Mouse (Mus musculus) CH12.LX (cell line): ENCODE results near the gene Gm498. TPM values are rescaled to one million over a fixed set of nuclear protein-coding genes. Genes with fewer than 3 reads are reported as not detected.

Experiments used
- DNase-seq: peaks from one replicate; pipeline ENCODE4 v3.0.0-alpha.2; 2013; ENCODE audit errors: extremely low read depth
- H3K27ac ChIP-seq: 2 replicates; pipeline ENCODE4 v1.5.1; 2012; ENCODE audit warnings: low read depth, mild to moderate bottlenecking, control low read depth, moderate library complexity; ENCODE audit not compliant: insufficient read depth
- H3K27me3 ChIP-seq: replicated peaks from 2 replicates; pipeline ENCODE3; 2012; ENCODE audit warnings: inconsistent platforms
- H3K36me3 ChIP-seq, 2 experiments: replicated peaks in 1 of 2; 2 replicates each; pipeline versions ENCODE3 to v1.6.1; 2012; ENCODE audit warnings: inconsistent platforms in 1 of 2, low read length in 1 of 2, mild to moderate bottlenecking in 1 of 2, mixed read lengths in 1 of 2, moderate library complexity in 1 of 2; ENCODE audit not compliant: control insufficient read depth in 1 of 2, insufficient read depth in 1 of 2
- H3K4me1 ChIP-seq, 2 experiments: 2 replicates each; pipeline ENCODE4 v1.6.1; 2012; ENCODE audit warnings: inconsistent platforms in 1 of 2, moderate library complexity in 1 of 2; ENCODE audit not compliant: insufficient read depth in 2 of 2, control insufficient read depth in 1 of 2
- H3K4me2 ChIP-seq: 2 replicates; pipeline ENCODE4 v1.6.1; 2012; ENCODE audit warnings: low read depth, mild to moderate bottlenecking, control low read depth; ENCODE audit not compliant: poor library complexity, insufficient read depth, severe bottlenecking
- H3K4me3 ChIP-seq, 3 experiments: fragments of 150-350 bp in 1 of 3; sonication (generic) in 1 of 3; replicated peaks in 1 of 3; 2 replicates each; pipeline versions ENCODE3 to v1.5.1; 2011 to 2012; ENCODE audit warnings: low read depth in 2 of 3, low read length in 2 of 3, mild to moderate bottlenecking in 2 of 3, moderate library complexity in 2 of 3, control low read depth in 1 of 3, improper control_type of control experiment in 1 of 3, inconsistent platforms in 1 of 3, mixed read lengths in 1 of 3; ENCODE audit not compliant: poor library complexity in 1 of 3
- H3K79me2 ChIP-seq: replicated peaks from 2 replicates; pipeline ENCODE4 v1.6.1; 2012; ENCODE audit warnings: mild to moderate bottlenecking, moderate library complexity; ENCODE audit not compliant: control insufficient read depth, poor library complexity, insufficient read depth, severe bottlenecking; ENCODE audit errors: extremely low read depth
- H3K9ac ChIP-seq: 2 replicates; pipeline ENCODE4 v1.6.1; 2012; ENCODE audit warnings: low read depth, mild to moderate bottlenecking, control low read depth, moderate library complexity; ENCODE audit not compliant: insufficient read depth
- H3K9me3 ChIP-seq: replicated peaks from 2 replicates; pipeline ENCODE3; 2012; ENCODE audit warnings: low read length, inconsistent platforms, mixed read lengths
- BHLHE40 ChIP-seq: IDR thresholded peaks from 2 replicates; pipeline ENCODE4 v1.6.1; 2011; ENCODE audit warnings: mild to moderate bottlenecking, low read depth, low read length, improper control_type of control experiment
- CHD1 ChIP-seq: IDR thresholded peaks from 2 replicates; pipeline ENCODE4 v1.6.1; 2012; ENCODE audit warnings: low read depth, low read length, improper control_type of control experiment, inconsistent platforms
- CHD2 ChIP-seq: IDR thresholded peaks from 2 replicates; pipeline ENCODE4 v1.6.1; 2011; ENCODE audit warnings: low read length, improper control_type of control experiment
- CTCF ChIP-seq, 2 experiments: IDR thresholded peaks in 1 of 2; conservative IDR thresholded peaks in 1 of 2; 2 replicates each; pipeline ENCODE4 v1.5.1; 2011 to 2012; ENCODE audit warnings: low read depth in 2 of 2, low read length in 2 of 2, improper control_type of control experiment in 1 of 2, inconsistent platforms in 1 of 2, mild to moderate bottlenecking in 1 of 2, moderate library complexity in 1 of 2
- E2F4 ChIP-seq: IDR thresholded peaks from 2 replicates; pipeline ENCODE4 v1.6.1; 2011; ENCODE audit warnings: low read depth, low read length, improper control_type of control experiment; ENCODE audit not compliant: insufficient replicate concordance
- ELF1 ChIP-seq: IDR thresholded peaks from 2 replicates; pipeline ENCODE4 v1.6.1; 2014; ENCODE audit warnings: low read depth, mild to moderate bottlenecking, inconsistent platforms, low read length, improper control_type of control experiment
- EP300 ChIP-seq: IDR thresholded peaks from 2 replicates; pipeline ENCODE4 v1.6.1; 2011; ENCODE audit warnings: low read length, improper control_type of control experiment
- ETS1 ChIP-seq: conservative IDR thresholded peaks from 2 replicates; pipeline ENCODE4 v1.6.1; 2012; ENCODE audit warnings: low read depth, mild to moderate bottlenecking, inconsistent platforms, low read length, improper control_type of control experiment, moderate library complexity
- GABPA ChIP-seq: IDR thresholded peaks from 2 replicates; pipeline ENCODE4 v1.6.1; 2012; ENCODE audit warnings: low read depth, low read length, improper control_type of control experiment, inconsistent platforms; ENCODE audit not compliant: insufficient replicate concordance
- HCFC1 ChIP-seq: IDR thresholded peaks from 2 replicates; pipeline ENCODE4 v1.6.1; 2012; ENCODE audit warnings: low read depth, mild to moderate bottlenecking, inconsistent platforms, low read length, improper control_type of control experiment
- IRF4 ChIP-seq: IDR thresholded peaks from 2 replicates; pipeline ENCODE4 v1.6.1; 2014; ENCODE audit warnings: low read depth, mild to moderate bottlenecking, inconsistent platforms, low read length, improper control_type of control experiment
- JUN ChIP-seq: IDR thresholded peaks from 2 replicates; pipeline ENCODE4 v1.6.1; 2011; ENCODE audit warnings: low read depth, mild to moderate bottlenecking, low read length, improper control_type of control experiment, moderate library complexity; ENCODE audit not compliant: insufficient read depth
- JUND ChIP-seq: conservative IDR thresholded peaks from 2 replicates; pipeline ENCODE4 v1.6.1; 2011; ENCODE audit warnings: low read depth, low read length, improper control_type of control experiment
- KAT2A ChIP-seq: IDR thresholded peaks from 2 replicates; pipeline ENCODE4 v1.6.1; 2012; ENCODE audit warnings: low read length, improper control_type of control experiment, inconsistent platforms; ENCODE audit not compliant: insufficient replicate concordance
- MAX ChIP-seq: IDR thresholded peaks from 2 replicates; pipeline ENCODE4 v1.6.1; 2011; ENCODE audit warnings: low read length, improper control_type of control experiment
- MAZ ChIP-seq: IDR thresholded peaks from 2 replicates; pipeline ENCODE4 v1.6.1; 2012; ENCODE audit warnings: low read depth, mild to moderate bottlenecking, inconsistent platforms, low read length, improper control_type of control experiment, moderate library complexity
- MEF2A ChIP-seq: IDR thresholded peaks from 2 replicates; pipeline ENCODE4 v1.6.1; 2014; ENCODE audit warnings: low read depth, mild to moderate bottlenecking, inconsistent platforms, low read length, improper control_type of control experiment, borderline replicate concordance
- MXI1 ChIP-seq: IDR thresholded peaks from 2 replicates; pipeline ENCODE4 v1.6.1; 2011; ENCODE audit warnings: mild to moderate bottlenecking, low read depth, low read length, improper control_type of control experiment
- MYC ChIP-seq: IDR thresholded peaks from 2 replicates; pipeline ENCODE4 v1.6.1; 2011; ENCODE audit warnings: low read depth, mild to moderate bottlenecking, improper control_type of control experiment, low read length
- NELFE ChIP-seq: IDR thresholded peaks from 2 replicates; pipeline ENCODE4 v1.6.1; 2011; ENCODE audit warnings: low read depth, low read length, improper control_type of control experiment
- NRF1 ChIP-seq: IDR thresholded peaks from 2 replicates; pipeline ENCODE4 v1.6.1; 2014; ENCODE audit warnings: low read depth, mild to moderate bottlenecking, inconsistent platforms, low read length, improper control_type of control experiment, moderate library complexity
- PAX5 ChIP-seq: IDR thresholded peaks from 2 replicates; pipeline ENCODE4 v1.6.1; 2012; ENCODE audit warnings: low read length, inconsistent platforms, mixed read lengths
- POLR2A ChIP-seq: IDR thresholded peaks from 2 replicates; pipeline ENCODE4 v1.6.1; 2011; ENCODE audit warnings: low read depth, mild to moderate bottlenecking, improper control_type of control experiment, low read length
- RAD21 ChIP-seq: IDR thresholded peaks from 2 replicates; pipeline ENCODE4 v1.6.1; 2011; ENCODE audit warnings: low read depth, mild to moderate bottlenecking, low read length, improper control_type of control experiment, moderate library complexity
- RCOR1 ChIP-seq: conservative IDR thresholded peaks from 2 replicates; pipeline ENCODE4 v1.6.1; 2012; ENCODE audit warnings: low read depth, mild to moderate bottlenecking, inconsistent platforms, low read length, improper control_type of control experiment
- SIN3A ChIP-seq: IDR thresholded peaks from 2 replicates; pipeline ENCODE4 v1.6.1; 2012; ENCODE audit warnings: low read length, improper control_type of control experiment, inconsistent platforms
- SMC3 ChIP-seq: IDR thresholded peaks from 2 replicates; pipeline ENCODE4 v1.6.1; 2011; ENCODE audit warnings: low read depth, low read length, improper control_type of control experiment
- TBP ChIP-seq: conservative IDR thresholded peaks from 2 replicates; pipeline ENCODE4 v1.6.1; 2011; ENCODE audit warnings: low read depth, low read length, improper control_type of control experiment
- TCF12 ChIP-seq: IDR thresholded peaks from 2 replicates; pipeline ENCODE4 v1.6.1; 2014; ENCODE audit warnings: low read depth, mild to moderate bottlenecking, inconsistent platforms, low read length, improper control_type of control experiment
- UBTF ChIP-seq: IDR thresholded peaks from 2 replicates; pipeline ENCODE4 v1.6.1; 2012; ENCODE audit warnings: low read depth, mild to moderate bottlenecking, inconsistent platforms, low read length, improper control_type of control experiment, moderate library complexity
- USF1 ChIP-seq: IDR thresholded peaks from 2 replicates; pipeline ENCODE4 v1.6.1; 2014; ENCODE audit warnings: low read depth, mild to moderate bottlenecking, inconsistent platforms, low read length, improper control_type of control experiment
- USF2 ChIP-seq: conservative IDR thresholded peaks from 2 replicates; pipeline ENCODE4 v1.6.1; 2011; ENCODE audit warnings: low read depth, low read length, improper control_type of control experiment
- ZKSCAN1 ChIP-seq: IDR thresholded peaks from 2 replicates; pipeline ENCODE4 v1.6.1; 2012; ENCODE audit warnings: low read depth, inconsistent platforms, low read length, improper control_type of control experiment, borderline replicate concordance
- ZMIZ1 ChIP-seq: IDR thresholded peaks from 2 replicates; pipeline ENCODE4 v1.6.1; 2012; ENCODE audit warnings: low read depth, mild to moderate bottlenecking, inconsistent platforms, low read length, improper control_type of control experiment
- dilution Hi-C: fragments of 300-500 bp; cut with MboI; formaldehyde crosslinking; loops from 2 replicates; pipeline ENCODE4 v1.14.3; 2020; ENCODE audit warnings: low sequenced_read_pairs; ENCODE audit not compliant: extremely low pct_unique_long_range_greater_than_20kb, extremely low pct_ligation_motif_present
- in situ Hi-C: fragments of 300-500 bp; cut with MboI; formaldehyde crosslinking; loops from 3 replicates; pipeline ENCODE4 v1.14.3; 2019; ENCODE audit warnings: low sequenced_read_pairs, low pct_ligation_motif_present, low pct_unique_long_range_greater_than_20kb, mixed read lengths
- polyA plus RNA-seq: library from polyadenylated mRNA; unstranded; fragments of >175 nt; gene quantifications from 2 replicates; pipeline ENCODE4 v1.2.1, GENCODE M21; 2012; ENCODE audit warnings: low read depth; ENCODE audit not compliant: insufficient read length
- total RNA-seq, 2 experiments: library from RNA; depleted of rRNA; stranded (reverse); fragments of 300-350 nt in 1 of 2; fragments of >200 nt in 1 of 2; gene quantifications; 2 replicates each; pipeline ENCODE4 v1.2.3; 2012 to 2014

Gene Gm498
- total and polyA plus RNA-seq, 3 experiments = not detected

DNA sequence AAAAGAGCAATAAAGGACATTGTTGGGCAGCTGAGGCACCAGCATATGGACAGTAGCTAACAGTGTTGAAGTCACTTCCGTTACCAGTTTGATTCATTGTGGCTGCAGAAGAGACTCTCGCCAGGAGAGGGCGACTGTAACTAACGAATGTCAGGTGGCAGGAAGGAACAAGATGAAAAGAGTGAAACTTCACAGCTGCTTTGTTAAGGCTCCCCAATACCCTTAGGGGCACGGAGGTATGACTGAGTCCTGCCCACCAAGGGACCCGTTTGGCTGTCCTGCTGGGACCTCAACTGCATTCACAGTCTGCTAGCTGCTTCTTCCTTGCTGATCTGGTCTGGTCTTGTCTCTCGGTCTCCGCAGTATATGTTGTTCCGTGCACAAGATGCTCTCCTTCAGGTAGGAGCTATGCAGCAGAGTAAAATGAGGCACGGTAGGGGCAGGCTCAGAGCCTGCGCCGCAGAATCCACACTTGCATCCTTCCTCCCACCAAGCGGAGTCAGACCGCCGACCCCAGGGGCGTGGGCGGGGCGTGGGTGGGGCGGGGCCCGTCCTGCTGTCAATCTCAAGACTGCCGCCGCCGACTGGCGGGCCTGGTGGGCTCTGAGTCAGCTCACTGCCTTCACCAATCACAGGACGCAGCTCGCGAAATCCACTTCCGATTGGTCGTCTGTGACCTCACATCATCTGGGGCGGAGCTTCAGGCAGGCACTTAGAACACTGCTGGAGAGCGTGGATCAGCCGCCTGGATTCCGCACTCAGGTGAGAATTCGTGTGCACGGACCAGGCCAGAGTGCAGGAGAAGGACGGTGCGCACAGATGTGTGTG is 36.9 kb upstream of the Gm498 start:
- H3K27me3 ChIP-seq = no peaks in the 10 kb centered on the region
- peak overlapping the region; percentile 93 for H3K4me2 ChIP-seq
- DNase-seq = peak; percentile 98
- H3K36me3 ChIP-seq = peaks cover 9 to 34% of the 10 kb centered on the region in 2 experiments
- TF ChIP-seq MXI1 (peak; percentile 58), SMC3 (peak; percentile 76), MAZ (no peak), HCFC1 (peak; percentile 54), UBTF (no peak), SIN3A (peak; percentile 89), KAT2A (no peak), IRF4 (peak; percentile 85), USF2 (no peak), EP300 (peak; percentile 34; the same call in 1 of the 2 replicates), GABPA (no peak), CTCF (conservative IDR thresholded peaks at IDR 0.05 in 1 of 2, IDR thresholded peaks at IDR 0.05 in 1 of 2; ENCODE audit: low read depth in 2 of 2, low read length in 2 of 2) (peak; percentile 80 to 96), PAX5 (no peak), USF1 (no peak; the same call in 1 of the 2 replicates), BHLHE40 (peak; percentile 30; the same call in 1 of the 2 replicates), NRF1 (peak; percentile 36; the same call in 1 of the 2 replicates), E2F4 (no peak), MAX (peak; percentile 76; the same call in 1 of the 2 replicates), TBP (peak; percentile 70; the same call in 1 of the 2 replicates), RAD21 (peak; percentile 90), NELFE (peak; percentile 57), CHD1 (peak; percentile 44; the same call in 1 of the 2 replicates), JUND (peak; percentile 80), CHD2 (peak; percentile 72), POLR2A (peak; percentile 91), MYC (peak; percentile 93), ZKSCAN1 (no peak), JUN (peak; percentile 76), ETS1 (peak; percentile 51), MEF2A (peak; percentile 68), ZMIZ1 (peak; percentile 76; the same call in 1 of the 2 replicates), TCF12 (peak; percentile 75), RCOR1 (0 out of 2 replicates have a peak, but pooled peaks have one; percentile 4), ELF1 (peak; percentile 83)
- peak overlapping the region; percentile 92 for H3K27ac ChIP-seq
- peak overlapping the region; percentile 83 for H3K9ac ChIP-seq
- peaks cover 8 to 41% of the 10 kb centered on the region in 2 experiments for H3K4me1 ChIP-seq
- dilution Hi-C loops = no loop called here
- peak overlapping the region; percentile 69 to 99 (median 93) for H3K4me3 ChIP-seq
- in situ Hi-C loops = loop anchor here (10.0 kb wide), 1 partner anchor 75 kb away; no protein-coding TSS in a partner anchor
- H3K9me3 ChIP-seq = no peaks in the 10 kb centered on the region
- 0 out of 2 replicates have a peak, but pooled peaks cover 3% of the 10 kb centered on the region for H3K79me2 ChIP-seq
